Mouse (Mus musculus) liver, embryonic 16.5 days (tissue): ENCODE measurements around the gene Flg2. TPM values are rescaled to one million over a fixed set of nuclear protein-coding genes. Genes with fewer than 3 reads are reported as not detected.

Source experiments
- ATAC-seq: fragments of 200-750 bp; cut with Nextera tagmentation; 2 replicates; pipeline ENCODE4 v1.8.0; 2017; ENCODE audit warnings: low read depth, mild to moderate bottlenecking, moderate number of reproducible peaks, moderate library complexity
- H3K27ac ChIP-seq: fragments of 300-500 bp; sonication (generic); 2 replicates; pipeline ENCODE4 v1.5.1; 2014; ENCODE audit warnings: mild to moderate bottlenecking, low read length
- H3K27me3 ChIP-seq: fragments of 300-500 bp; sonication (generic); 2 replicates; pipeline ENCODE4 v1.6.1; 2014; ENCODE audit warnings: low read depth, low read length, mixed read lengths; ENCODE audit not compliant: control insufficient read depth, insufficient read depth
- H3K36me3 ChIP-seq: fragments of 300-500 bp; sonication (generic); 2 replicates; pipeline ENCODE4 v1.6.1; 2014; ENCODE audit warnings: mild to moderate bottlenecking; ENCODE audit not compliant: control insufficient read depth, insufficient read depth
- H3K4me1 ChIP-seq: fragments of 300-500 bp; sonication (generic); 2 replicates; pipeline ENCODE4 v1.6.1; 2014; ENCODE audit warnings: low read depth, low read length, mixed read lengths; ENCODE audit not compliant: control insufficient read depth
- H3K4me2 ChIP-seq: fragments of 300-500 bp; sonication (generic); 2 replicates; pipeline ENCODE4 v1.6.1; 2014; ENCODE audit warnings: low read depth, low read length, mixed read lengths
- H3K4me3 ChIP-seq: fragments of 300-500 bp; sonication (generic); 2 replicates; pipeline ENCODE4 v1.5.1; 2014; ENCODE audit warnings: low read depth, mild to moderate bottlenecking, low read length
- H3K9ac ChIP-seq: fragments of 300-500 bp; sonication (generic); 2 replicates; pipeline ENCODE4 v1.6.1; 2014; ENCODE audit warnings: low read depth, low read length
- H3K9me3 ChIP-seq: fragments of 300-500 bp; sonication (generic); replicated peaks from 2 replicates; pipeline ENCODE4 v1.6.1; 2016; ENCODE audit warnings: low read length; ENCODE audit not compliant: control insufficient read depth
- WGBS: fragments of 180-500 bp; shearing (Covaris S2); extraction: QIAGEN DNeasy Blood & Tissue Kit; methylation state at CpG from one replicate; pipeline ENCODE4 v1.1.7; 2014; ENCODE audit not compliant: insufficient replicate concordance; 5-methylcytosine and 5-hydroxymethylcytosine counted together
- polyA plus RNA-seq: library from polyadenylated mRNA; unstranded; fragments of >200 nt; fragmentation: Nextera tagmentation; extraction: Ambion mirVana; gene quantifications from 2 replicates; pipeline ENCODE4 v1.2.1, GENCODE M21; 2015

Gene Flg2
- polyA plus RNA-seq: not detected in 2 replicates

GRCm38 (mm10) chr3:93196978-93197377 lies at the start of gene Flg2:
Gene Flg2 (plus strand): TSS chr3:93197278.
- Histone ChIP-seq H3K4me1 (no peaks in the 10 kb centered on the region), H3K36me3 (no peaks in the 10 kb centered on the region), H3K27ac (no peak within 1 kb of the TSS), H3K27me3 (no peaks in the 10 kb centered on the region), H3K9ac (no peak within 1 kb of the TSS), H3K4me2 (no peak within 1 kb of the TSS), H3K9me3 (no peaks in the 10 kb centered on the region; the same call in 1 of the 2 replicates), H3K4me3 (no peak within 1 kb of the TSS)
- WGBS: 64% methylated on average over 3 of the region's 3 CpGs
- no peak for ATAC-seq

GRCm38 (mm10) chr3:93162502-93162901 lies 34.6 kb upstream of the Flg2 start:
- H3K36me3 ChIP-seq: no peaks in the 10 kb centered on the region
- WGBS: 45% methylated on average over 6 of the region's 6 CpGs
- H3K27ac ChIP-seq: no peak overlapping the region
- H3K9me3 ChIP-seq: no peaks in the 10 kb centered on the region
- H3K27me3 ChIP-seq: no peaks in the 10 kb centered on the region
- no peak overlapping the region for H3K4me2 ChIP-seq
- H3K4me3 ChIP-seq: no peak overlapping the region
- no peak for ATAC-seq
- no peaks in the 10 kb centered on the region for H3K4me1 ChIP-seq
- H3K9ac ChIP-seq: no peak overlapping the region

GRCm38 (mm10) chr3:93162996-93163592 lies 34.0 kb upstream of the Flg2 start:
- Histone ChIP-seq H3K27me3 (no peaks in the 10 kb centered on the region), H3K4me2 (no peak overlapping the region), H3K9me3 (no peaks in the 10 kb centered on the region), H3K9ac (no peak overlapping the region), H3K4me3 (no peak overlapping the region), H3K36me3 (no peaks in the 10 kb centered on the region), H3K27ac (no peak overlapping the region), H3K4me1 (no peaks in the 10 kb centered on the region)
- no peak for ATAC-seq
- 29% methylated on average over 1 of the region's 1 CpGs for WGBS

- H3K4me2 ChIP-seq: no peak overlapping the region
- ATAC-seq: no peak
- H3K4me1 ChIP-seq: no peaks in the 10 kb centered on the region
- H3K9ac ChIP-seq: no peak overlapping the region
- H3K27me3 ChIP-seq: no peaks in the 10 kb centered on the region
- no peaks in the 10 kb centered on the region for H3K36me3 ChIP-seq
- no peak overlapping the region for H3K27ac ChIP-seq
- H3K4me3 ChIP-seq: no peak overlapping the region
- WGBS: 65% methylated on average over 4 of the region's 4 CpGs
- no peaks in the 10 kb centered on the region for H3K9me3 ChIP-seq
Observed at GRCm38 (mm10) chr3:93180856-93181255, 16.2 kb upstream of the Flg2 start.

- H3K4me1 ChIP-seq: no peaks in the 10 kb centered on the region
- H3K27ac ChIP-seq: no peak overlapping the region
- no peak overlapping the region for H3K9ac ChIP-seq
- H3K27me3 ChIP-seq: no peaks in the 10 kb centered on the region
- H3K36me3 ChIP-seq: no peaks in the 10 kb centered on the region
- no peak for ATAC-seq
- peaks cover 3% of the 10 kb centered on the region for H3K9me3 ChIP-seq
- H3K4me3 ChIP-seq: no peak overlapping the region
- WGBS: 56% methylated on average over 2 of the region's 2 CpGs
- H3K4me2 ChIP-seq: no peak overlapping the region
Observed at GRCm38 (mm10) chr3:93201955-93202354, 4.9 kb downstream of the Flg2 start.

- Histone ChIP-seq H3K4me2 (no peak overlapping the region), H3K4me1 (no peaks in the 10 kb centered on the region), H3K36me3 (no peaks in the 10 kb centered on the region), H3K4me3 (no peak overlapping the region), H3K9ac (no peak overlapping the region), H3K27me3 (no peaks in the 10 kb centered on the region), H3K9me3 (peaks cover 3% of the 10 kb centered on the region), H3K27ac (no peak overlapping the region)
- 75% methylated on average over 4 of the region's 4 CpGs for WGBS
- ATAC-seq: no peak
Observed at GRCm38 (mm10) chr3:93202499-93202898, 5.4 kb downstream of the Flg2 start.

Other genes with a start within 250 kb of the Flg2 start
- not detected in 2 replicates for gene Lce3d, start 239.9 kb upstream of the Flg2 start, polyA plus RNA-seq
- gene Lce3e, start 230.2 kb upstream of the Flg2 start, polyA plus RNA-seq: not detected in 2 replicates
- not detected in 2 replicates for gene Lce3f, start 205.1 kb upstream of the Flg2 start, polyA plus RNA-seq
- gene Crct1, start 181.6 kb upstream of the Flg2 start, polyA plus RNA-seq: not detected in 2 replicates
- gene Lce1m, start 178.2 kb upstream of the Flg2 start, polyA plus RNA-seq: not detected in 2 replicates
- not detected in 2 replicates for gene Gm4858, start 128.5 kb upstream of the Flg2 start, polyA plus RNA-seq
- gene Crnn, start 52.5 kb upstream of the Flg2 start, polyA plus RNA-seq: not detected in 2 replicates
- gene Flg, start 76.2 kb downstream of the Flg2 start, polyA plus RNA-seq: not detected in 2 replicates
- 0.02 TPM in 1 of 2 replicates, not detected in the other for gene Hrnr, start 122.5 kb downstream of the Flg2 start, polyA plus RNA-seq
- not detected in 2 replicates for gene Rptn, start 196.4 kb downstream of the Flg2 start, polyA plus RNA-seq
- gene Tchh, start 245.1 kb downstream of the Flg2 start, polyA plus RNA-seq: 0.05 TPM in 2 replicates